Mouse (Mus musculus) gastrocnemius, postnatal 14 days (tissue): ENCODE measurements around the gene Fbxl19. TPM values are rescaled to one million over a fixed set of nuclear protein-coding genes. Genes with fewer than 3 reads are reported as not detected.
"Not testable (repeated sequence)": the region's sequence is repeated elsewhere in the genome, so short reads cannot be mapped to it uniquely, and the experiment has no call there.

Source experiments
- DNase-seq: peaks from one replicate; pipeline ENCODE4 v3.0.0; 2021; ENCODE audit warnings: mixed read lengths
- intact Hi-C: fragments of 180-260 bp; cut with DNase I; formaldehyde crosslinking; loops from one replicate; pipeline ENCODE4 v1.15.1; 2025; ENCODE audit warnings: low total_unique reads
- total RNA-seq, 2 experiments: library from RNA; stranded (reverse); gene quantifications; 2 replicates each; pipeline ENCODE4 v1.2.3; 2021

Gene Fbxl19
- total RNA-seq, 2 experiments from 2014 or later, result 2.4 to 3.1 TPM

GRCm38 (mm10) chr7:127761026-127761425 is 16.7 kb downstream of the Fbxl19 start:
- peak; percentile 70 for DNase-seq
- intact Hi-C loops, result no loop called here

- intact Hi-C loops, result no loop called here
Measured at GRCm38 (mm10) chr7:127763642-127764041, 19.3 kb downstream of the Fbxl19 start.

GRCm38 (mm10) chr7:127765756-127766155 is 21.4 kb downstream of the Fbxl19 start:
- intact Hi-C loops, result no loop called here
- no peak for DNase-seq

More at GRCm38 (mm10) chr7:127763642-127764041, 19.3 kb downstream of the Fbxl19 start:
- DNase-seq, result no peak

- intact Hi-C loops, result no loop called here
- no peak for DNase-seq
Measured at GRCm38 (mm10) chr7:127766851-127767609, 22.7 kb downstream of the Fbxl19 start.

- intact Hi-C loops, result no loop called here
- no peak for DNase-seq
Measured at GRCm38 (mm10) chr7:127767671-127768345, 23.5 kb downstream of the Fbxl19 start.

GRCm38 (mm10) chr7:127768346-127768996 is 24.1 kb downstream of the Fbxl19 start:
- intact Hi-C loops, result no loop called here
- DNase-seq, result no peak

- intact Hi-C loops, result no loop called here
- DNase-seq, result peak; percentile 88
Measured at GRCm38 (mm10) chr7:127768997-127769593, 24.8 kb downstream of the Fbxl19 start.

GRCm38 (mm10) chr7:127769651-127770038 is 25.3 kb downstream of the Fbxl19 start, which contains the start of gene Orai3:
Orai3 (plus strand) TSS chr7:127769815.
- intact Hi-C loops, result no loop called here
- DNase-seq, result peak; percentile 90

GRCm38 (mm10) chr7:127770039-127770905 is 25.9 kb downstream of the Fbxl19 start:
- DNase-seq, result no peak
- intact Hi-C loops, result no loop called here

- no peak for DNase-seq
- intact Hi-C loops, result no loop called here
Measured at GRCm38 (mm10) chr7:127771262-127771661, 26.9 kb downstream of the Fbxl19 start.

- intact Hi-C loops, result no loop called here
- no peak for DNase-seq
Measured at GRCm38 (mm10) chr7:127772080-127772479, 27.7 kb downstream of the Fbxl19 start.

- intact Hi-C loops, result no loop called here
- DNase-seq, result no peak
Measured at GRCm38 (mm10) chr7:127772557-127772956, 28.2 kb downstream of the Fbxl19 start.

GRCm38 (mm10) chr7:127773664-127774384 is 29.5 kb downstream of the Fbxl19 start:
- DNase-seq, result peak; percentile 73
- intact Hi-C loops, result no loop called here

GRCm38 (mm10) chr7:127775837-127776236 is 31.5 kb downstream of the Fbxl19 start:
- intact Hi-C loops, result not testable (repeated sequence)

GRCm38 (mm10) chr7:127776426-127776825 is 32.1 kb downstream of the Fbxl19 start, which contains the start of gene Setd1a:
Setd1a (plus strand) TSS chr7:127776670.
- intact Hi-C loops, result no loop called here
- DNase-seq, result peak; percentile 90

More at GRCm38 (mm10) chr7:127775837-127776236, 31.5 kb downstream of the Fbxl19 start:
- not testable (repeated sequence) for DNase-seq

GRCm38 (mm10) chr7:127776878-127777473 is 32.6 kb downstream of the Fbxl19 start:
- intact Hi-C loops, result no loop called here

GRCm38 (mm10) chr7:127777474-127778266 is 33.3 kb downstream of the Fbxl19 start:
- intact Hi-C loops, result no loop called here
- peak; percentile 71 for DNase-seq

More at GRCm38 (mm10) chr7:127776878-127777473, 32.6 kb downstream of the Fbxl19 start:
- peak; percentile 98 for DNase-seq
